Mouse (Mus musculus) liver, embryonic 11.5 days (tissue): ENCODE measurements at regions not wholly inside any gene's neighbourhood (a gene's known extent, or its start where the extent isn't known, plus 50 kb on each side); places are given as distances from the start of the nearest gene placed in this dataset.
A peak's percentile ranks its signal among the peaks of the same experiment; 100 is the strongest.

Source experiments
- ATAC-seq: fragments of 200-750 bp; cut with Nextera tagmentation; replicated peaks from 2 replicates; pipeline ENCODE4 v1.8.0; 2017; ENCODE audit warnings: moderate number of reproducible peaks, mild to moderate bottlenecking, moderate TSS enrichment, moderate library complexity; ENCODE audit not compliant: low FRiP score
- DNase-seq: peaks from one replicate; pipeline ENCODE4 v3.0.0-alpha.2; 2017; ENCODE audit warnings: low spot score
- H3K27ac ChIP-seq: fragments of 300-500 bp; sonication (generic); 2 replicates; pipeline ENCODE4 v1.5.1; 2014; ENCODE audit warnings: mild to moderate bottlenecking, low read depth, low read length, control low read depth
- H3K27me3 ChIP-seq: fragments of 300-500 bp; sonication (generic); replicated peaks from 2 replicates; pipeline ENCODE4 v1.6.1; 2014; ENCODE audit warnings: low read length, mixed read lengths; ENCODE audit not compliant: control insufficient read depth, insufficient read depth
- H3K36me3 ChIP-seq: fragments of 300-500 bp; sonication (generic); 2 replicates; pipeline ENCODE4 v1.6.1; 2014; ENCODE audit warnings: mild to moderate bottlenecking, low read length, moderate library complexity, mixed read lengths; ENCODE audit not compliant: control insufficient read depth, insufficient read depth
- H3K4me1 ChIP-seq: fragments of 300-500 bp; sonication (generic); replicated peaks from 2 replicates; pipeline ENCODE4 v1.6.1; 2014; ENCODE audit warnings: low read length, mixed read lengths; ENCODE audit not compliant: control insufficient read depth, insufficient read depth
- H3K4me2 ChIP-seq: fragments of 300-500 bp; sonication (generic); 2 replicates; pipeline ENCODE4 v1.6.1; 2014; ENCODE audit warnings: mild to moderate bottlenecking, control low read depth, moderate library complexity
- H3K4me3 ChIP-seq: fragments of 300-500 bp; sonication (generic); 2 replicates; pipeline ENCODE4 v1.5.1; 2014; ENCODE audit warnings: low read depth, low read length, control low read depth
- H3K9ac ChIP-seq: fragments of 300-500 bp; sonication (generic); 2 replicates; pipeline ENCODE4 v1.6.1; 2014; ENCODE audit warnings: low read depth, low read length, control low read depth
- H3K9me3 ChIP-seq: fragments of 300-500 bp; sonication (generic); 2 replicates; pipeline ENCODE4 v1.6.1; 2016; ENCODE audit warnings: low read length, inconsistent platforms, mixed read lengths; ENCODE audit not compliant: control insufficient read depth
- WGBS: fragments of 180-500 bp; shearing (Covaris S2); extraction: QIAGEN DNeasy Blood & Tissue Kit; methylation state at CpG from one replicate; pipeline ENCODE4 v1.1.7; 2014; 5-methylcytosine and 5-hydroxymethylcytosine counted together

GRCm38 (mm10) chr3:153084226-153085095 lies 102.4 kb upstream of the St6galnac5 start:
- WGBS, result 75% methylated on average over 23 of the region's 23 CpGs
- H3K9ac ChIP-seq, result no peak overlapping the region
- no peaks in the 10 kb centered on the region for H3K36me3 ChIP-seq
- ATAC-seq (no peak), DNase-seq (no peak)
- H3K27me3 ChIP-seq, result no peaks in the 10 kb centered on the region
- no peaks in the 10 kb centered on the region for H3K4me1 ChIP-seq
- no peak overlapping the region for H3K4me3 ChIP-seq
- no peaks in the 10 kb centered on the region for H3K9me3 ChIP-seq
- no peak overlapping the region for H3K27ac ChIP-seq
- H3K4me2 ChIP-seq, result no peak overlapping the region

- H3K36me3 ChIP-seq, result no peaks in the 10 kb centered on the region
- no peak overlapping the region for H3K9ac ChIP-seq
- no peaks in the 10 kb centered on the region for H3K9me3 ChIP-seq
- no peak for ATAC-seq
- H3K4me2 ChIP-seq, result no peak overlapping the region
- DNase-seq, result no peak
- WGBS, result 80% methylated on average over 3 of the region's 3 CpGs
- no peaks in the 10 kb centered on the region for H3K27me3 ChIP-seq
- H3K27ac ChIP-seq, result no peak overlapping the region
- no peaks in the 10 kb centered on the region for H3K4me1 ChIP-seq
- no peak overlapping the region for H3K4me3 ChIP-seq
Measured at GRCm38 (mm10) chr3:153080371-153080770, 98.3 kb upstream of the St6galnac5 start.

DNA sequence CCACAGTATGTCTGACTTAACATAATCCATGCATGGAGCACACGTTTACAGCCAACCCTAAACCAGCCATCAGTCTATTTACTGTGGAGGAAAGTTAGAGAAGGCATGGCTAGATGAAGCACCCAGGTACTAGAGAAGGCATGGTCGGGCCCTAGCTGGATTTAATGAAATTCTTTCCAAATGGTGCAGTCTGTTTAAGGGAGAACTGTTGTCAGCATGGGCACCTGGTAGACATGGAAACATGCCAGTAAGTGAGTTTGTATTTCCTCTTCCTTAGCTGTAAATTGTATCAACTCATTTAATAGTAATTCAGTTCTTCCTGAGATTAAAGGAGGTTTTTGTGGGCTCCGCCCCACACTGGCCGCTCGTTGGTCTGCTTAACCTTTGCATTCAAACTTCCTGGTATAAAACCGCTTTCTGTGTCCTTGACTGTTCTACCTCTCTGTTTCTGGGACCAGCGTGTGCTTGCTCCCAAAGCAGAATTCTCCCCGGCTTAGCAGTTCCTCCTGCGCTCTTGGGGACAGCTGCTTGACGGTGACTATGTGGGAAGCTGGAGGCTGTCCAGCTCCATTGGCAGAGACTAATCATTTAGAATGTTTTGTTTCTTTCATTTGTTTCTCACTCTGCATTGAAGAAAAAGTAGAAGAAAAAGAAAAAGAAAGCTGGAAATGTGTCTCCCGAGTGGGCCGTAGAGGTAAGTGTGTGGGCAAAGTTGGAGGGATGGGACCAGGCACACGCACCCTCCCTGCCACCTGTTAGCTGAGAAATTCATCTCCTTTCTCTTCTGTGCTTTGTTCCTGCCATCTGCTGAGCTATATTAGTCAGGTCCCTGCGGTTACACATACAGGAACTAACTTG lies 96.0 kb upstream of the St6galnac5 start:
- Histone ChIP-seq H3K9ac (no peak overlapping the region), H3K27me3 (no peaks in the 10 kb centered on the region), H3K9me3 (no peaks in the 10 kb centered on the region), H3K4me2 (no peak overlapping the region), H3K27ac (no peak overlapping the region), H3K4me3 (no peak overlapping the region), H3K4me1 (no peaks in the 10 kb centered on the region), H3K36me3 (no peaks in the 10 kb centered on the region)
- ATAC-seq, result no peak
- no peak for DNase-seq
- WGBS, result 78% methylated on average over 14 of the region's 14 CpGs

DNA sequence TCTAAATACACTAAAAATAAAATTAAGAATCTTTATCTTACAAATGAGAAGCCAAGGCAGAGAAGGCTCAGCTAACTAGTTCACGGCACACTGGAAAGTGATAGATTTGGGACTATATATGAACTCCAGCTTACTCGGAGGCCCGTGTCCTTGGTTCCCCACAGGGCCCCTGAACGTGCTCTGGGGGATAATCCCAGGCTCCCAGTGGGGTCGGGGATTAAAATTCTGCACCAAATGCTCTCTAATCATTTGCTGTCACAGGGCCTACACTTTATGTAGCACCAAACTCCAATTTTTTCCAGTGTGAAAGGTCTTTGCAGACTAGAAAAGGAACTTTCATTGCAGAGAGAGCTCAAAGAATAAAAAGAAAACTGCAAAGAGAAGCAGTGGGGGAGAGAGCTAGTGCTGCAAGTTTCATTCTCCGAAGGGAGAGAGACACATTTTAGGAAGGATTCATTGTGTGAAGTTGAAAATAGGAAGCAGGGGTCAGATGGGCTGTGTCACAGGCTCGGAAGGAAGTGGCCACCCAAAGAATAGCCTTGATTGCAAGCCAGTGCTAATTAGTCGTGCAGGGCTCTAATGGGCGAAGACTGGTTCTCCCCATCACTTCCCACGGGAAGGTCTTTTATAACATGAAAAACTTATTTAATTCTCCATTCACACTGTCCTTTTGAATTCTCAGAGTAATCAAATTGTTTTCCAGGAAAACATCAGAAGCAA lies 90.3 kb upstream of the St6galnac5 start:
- WGBS, result 61% methylated on average over 10 of the region's 10 CpGs
- ATAC-seq, result no peak
- no peak for DNase-seq

DNA sequence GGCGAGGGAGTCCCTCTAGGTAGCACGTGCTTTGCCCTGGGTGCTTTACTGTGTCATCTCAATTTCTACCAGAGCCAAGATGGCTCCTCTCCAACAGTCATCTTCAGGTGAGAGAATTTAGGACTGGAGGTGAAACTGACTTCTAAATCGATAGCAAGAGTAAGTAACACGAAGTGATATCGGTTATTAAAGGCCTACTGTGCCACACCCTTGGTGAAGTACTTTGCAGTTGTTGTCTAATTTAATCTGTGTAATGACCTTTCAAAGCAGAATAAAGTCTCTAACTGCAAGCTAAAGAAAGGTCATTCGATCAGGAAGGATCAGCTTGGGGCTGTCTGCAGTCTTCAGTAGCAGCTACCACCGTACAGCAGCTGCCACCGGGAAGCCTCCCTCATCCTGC lies 89.5 kb upstream of the St6galnac5 start:
- H3K4me3 ChIP-seq, result no peak overlapping the region
- H3K27me3 ChIP-seq, result no peaks in the 10 kb centered on the region
- H3K27ac ChIP-seq, result no peak overlapping the region
- no peak overlapping the region for H3K4me2 ChIP-seq
- ATAC-seq (peak; percentile 3; the same call in 1 of the 2 replicates), DNase-seq (no peak)
- no peak overlapping the region for H3K9ac ChIP-seq
- WGBS, result 79% methylated on average over 8 of the region's 8 CpGs
- H3K4me1 ChIP-seq, result peaks cover 5% of the 10 kb centered on the region; the same call in 1 of the 2 replicates
- H3K9me3 ChIP-seq, result no peaks in the 10 kb centered on the region
- H3K36me3 ChIP-seq, result no peaks in the 10 kb centered on the region

More for the DNA sequence above, 90.3 kb upstream of the St6galnac5 start:
- H3K4me3 ChIP-seq, result no peak overlapping the region
- no peaks in the 10 kb centered on the region for H3K9me3 ChIP-seq
- H3K4me2 ChIP-seq, result no peak overlapping the region
- peaks cover 5% of the 10 kb centered on the region; the same call in 1 of the 2 replicates for H3K4me1 ChIP-seq
- no peak overlapping the region for H3K27ac ChIP-seq
- no peak overlapping the region for H3K9ac ChIP-seq
- H3K27me3 ChIP-seq, result no peaks in the 10 kb centered on the region
- no peaks in the 10 kb centered on the region for H3K36me3 ChIP-seq

DNA sequence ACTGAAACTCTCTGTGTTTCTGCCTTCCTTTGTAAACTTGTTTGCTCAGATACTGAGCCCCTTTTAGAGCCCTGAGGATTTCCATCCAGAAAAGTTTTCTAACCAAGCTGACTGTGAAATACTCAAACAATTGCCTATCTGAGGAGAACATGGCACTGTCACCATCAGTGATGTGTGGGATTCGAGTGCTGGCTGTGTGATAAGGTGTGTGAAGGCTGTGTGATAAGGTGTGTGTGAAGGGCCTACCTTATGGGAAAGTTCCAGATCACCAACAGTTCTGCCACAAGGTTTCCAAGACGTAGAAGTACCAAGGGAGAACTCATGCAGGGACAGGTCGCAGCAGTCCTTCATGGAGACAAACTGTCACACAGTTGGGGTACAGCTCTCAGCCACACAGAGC lies 89.1 kb upstream of the St6galnac5 start:
- 53% methylated on average over 3 of the region's 3 CpGs for WGBS
- Histone ChIP-seq H3K36me3 (no peaks in the 10 kb centered on the region), H3K9me3 (no peaks in the 10 kb centered on the region), H3K9ac (no peak overlapping the region), H3K4me2 (no peak overlapping the region; the same call in 1 of the 2 replicates), H3K4me1 (peaks cover 5% of the 10 kb centered on the region; the same call in 1 of the 2 replicates), H3K4me3 (no peak overlapping the region), H3K27me3 (no peaks in the 10 kb centered on the region), H3K27ac (no peak overlapping the region)
- ATAC-seq (peak; percentile 94), DNase-seq (no peak)

GRCm38 (mm10) chr3:153065890-153066289 lies 83.8 kb upstream of the St6galnac5 start:
- Histone ChIP-seq H3K4me3 (no peak overlapping the region), H3K36me3 (no peaks in the 10 kb centered on the region), H3K4me2 (no peak overlapping the region), H3K27ac (no peak overlapping the region), H3K4me1 (peaks cover 5% of the 10 kb centered on the region; the same call in 1 of the 2 replicates), H3K27me3 (no peaks in the 10 kb centered on the region), H3K9me3 (no peaks in the 10 kb centered on the region), H3K9ac (no peak overlapping the region)
- no peak for DNase-seq
- ATAC-seq, result no peak
- WGBS, result 72% methylated on average over 3 of the region's 3 CpGs

GRCm38 (mm10) chr3:153053163-153053562 lies 71.1 kb upstream of the St6galnac5 start:
- no peak overlapping the region for H3K4me3 ChIP-seq
- ATAC-seq (no peak), DNase-seq (no peak)
- no peaks in the 10 kb centered on the region for H3K27me3 ChIP-seq
- H3K27ac ChIP-seq, result no peak overlapping the region
- H3K4me2 ChIP-seq, result no peak overlapping the region
- 92% methylated on average over 3 of the region's 3 CpGs for WGBS
- H3K4me1 ChIP-seq, result no peaks in the 10 kb centered on the region
- 0 out of 2 replicates have a peak, but pooled peaks cover 3% of the 10 kb centered on the region for H3K9me3 ChIP-seq
- no peak overlapping the region for H3K9ac ChIP-seq
- H3K36me3 ChIP-seq, result no peaks in the 10 kb centered on the region
